Mouse (Mus musculus): ENCODE results near the gene 4833439L19Rik.

The 4833439L19Rik gene

GRCm38 (mm10) chr13:54521181-54521580 is 44.1 kb downstream of the 4833439L19Rik start:
- in situ Hi-C loops (cut with MseI, MboI), result no loop called here

GRCm38 (mm10) chr13:54520221-54520620 is 45.0 kb downstream of the 4833439L19Rik start:
- in situ Hi-C loops (cut with MseI, MboI), result no loop called here

- in situ Hi-C loops (cut with MseI, MboI), result no loop called here
These were observed 59.3 kb downstream of the 4833439L19Rik start for GRCm38 (mm10) chr13:54505920-54506319.

- in situ Hi-C loops (cut with MseI, MboI), result no loop called here
These were observed 60.5 kb downstream of the 4833439L19Rik start for GRCm38 (mm10) chr13:54504611-54505260.

- in situ Hi-C loops (cut with MseI, MboI), result no loop called here
These were observed 61.4 kb downstream of the 4833439L19Rik start, which contains the start of gene Simc1 for GRCm38 (mm10) chr13:54503604-54504521. TSS of gene Simc1 (plus strand) at chr13:54503779.

- in situ Hi-C loops (cut with MseI, MboI), result no loop called here
These were observed 62.0 kb downstream of the 4833439L19Rik start for GRCm38 (mm10) chr13:54503278-54503603.

GRCm38 (mm10) chr13:54501957-54502690 is 63.1 kb downstream of the 4833439L19Rik start:
- in situ Hi-C loops (cut with MseI, MboI), result no loop called here

GRCm38 (mm10) chr13:54501352-54501751 is 63.9 kb downstream of the 4833439L19Rik start:
- in situ Hi-C loops (cut with MseI, MboI), result no loop called here
